Mouse (Mus musculus): ENCODE measurements at regions not wholly inside any gene's neighbourhood (a gene's known extent, or its start where the extent isn't known, plus 50 kb on each side); places are given as distances from the start of the nearest gene placed in this dataset.
A peak's percentile ranks its signal among the peaks of the same experiment; 100 is the strongest.
"Not testable (repeated sequence)": the region's sequence is repeated elsewhere in the genome, so short reads cannot be mapped to it uniquely, and the experiment has no call there.

GRCm38 (mm10) chr11:12540333-12540870 lies 75.6 kb upstream of the Cobl start:
- H3K4me1 ChIP-seq (ENCODE audit: control insufficient read depth, insufficient read depth, low read length) = no peaks in the 10 kb centered on the region
- H3K4me3 ChIP-seq (ENCODE audit: low read length) = no peak overlapping the region
- H3K27me3 ChIP-seq (ENCODE audit: control insufficient read depth, insufficient read depth, low read length) = no peaks in the 10 kb centered on the region
- no peaks in the 10 kb centered on the region for H3K9me3 ChIP-seq (ENCODE audit: control insufficient read depth, low read length)
- no peaks in the 10 kb centered on the region for H3K36me3 ChIP-seq (ENCODE audit: control insufficient read depth, insufficient read depth, low read length)
- no peak overlapping the region for H3K9ac ChIP-seq (ENCODE audit: low read depth, low read length)
- no peak overlapping the region for H3K27ac ChIP-seq (ENCODE audit: low read depth, low read length)
- no peak overlapping the region for H3K4me2 ChIP-seq (replicated peaks; ENCODE audit: low read depth, low read length)
- ATAC-seq (ENCODE audit: low FRiP score, low TSS enrichment) = peak; percentile 55
- WGBS = 64% methylated on average over 5 of the region's 5 CpGs

DNA sequence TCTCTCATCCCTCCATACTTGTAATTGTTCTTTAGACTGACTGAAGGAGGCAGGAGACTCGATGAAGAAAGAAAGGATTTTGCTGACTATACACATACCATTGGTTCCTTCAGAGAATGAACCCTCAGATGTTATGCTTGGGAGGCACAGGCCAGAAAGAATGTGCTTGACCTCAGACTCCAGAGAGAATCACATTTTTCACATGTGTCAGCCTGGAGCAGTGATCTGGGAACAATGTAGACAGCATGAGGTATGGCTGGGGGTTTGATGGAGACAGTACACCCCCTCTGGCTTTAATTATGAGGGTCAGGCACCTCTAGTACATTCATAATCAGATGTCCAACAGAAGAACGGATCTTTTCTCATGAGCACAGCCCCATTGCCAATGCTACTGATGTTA lies 70.3 kb upstream of the Cobl start:
- H3K4me3 ChIP-seq (ENCODE audit: low read length) = no peak overlapping the region
- H3K27me3 ChIP-seq (ENCODE audit: control insufficient read depth, insufficient read depth, low read length) = no peaks in the 10 kb centered on the region
- H3K9me3 ChIP-seq (ENCODE audit: control insufficient read depth, low read length) = no peaks in the 10 kb centered on the region
- no peak overlapping the region for H3K27ac ChIP-seq (ENCODE audit: low read depth, low read length)
- no peaks in the 10 kb centered on the region for H3K36me3 ChIP-seq (ENCODE audit: control insufficient read depth, insufficient read depth, low read length)
- no peak overlapping the region for H3K4me2 ChIP-seq (replicated peaks; ENCODE audit: low read depth, low read length)
- 18% methylated on average over 2 of the region's 2 CpGs for WGBS
- 0 out of 2 replicates have a peak, but pooled peaks cover 5% of the 10 kb centered on the region for H3K4me1 ChIP-seq (ENCODE audit: control insufficient read depth, insufficient read depth, low read length)
- peak; percentile 36; the same call in 1 of the 2 replicates for ATAC-seq (ENCODE audit: low FRiP score, low TSS enrichment)
- no peak overlapping the region for H3K9ac ChIP-seq (ENCODE audit: low read depth, low read length)

DNA sequence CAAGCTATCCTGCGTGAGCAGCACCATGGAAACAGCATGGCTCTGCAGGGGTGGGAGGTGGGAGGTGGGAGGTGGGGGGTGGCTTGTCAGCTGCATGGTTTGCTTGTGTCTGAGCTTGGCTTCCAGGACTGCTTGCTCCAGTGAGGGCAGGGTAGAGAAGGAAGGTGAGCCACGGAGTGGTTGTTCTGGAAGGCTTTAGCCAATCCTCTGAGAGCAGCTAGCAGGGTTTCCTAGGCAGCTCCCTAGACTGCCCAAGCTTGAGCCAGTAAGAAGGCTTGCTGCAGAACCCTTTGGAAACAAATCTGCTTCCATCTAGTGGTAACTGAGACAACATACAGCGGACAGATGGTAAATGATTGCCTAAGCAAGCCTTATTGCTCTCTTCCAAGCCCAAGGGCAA lies 67.5 kb upstream of the Cobl start:
- H3K9me3 ChIP-seq (ENCODE audit: control insufficient read depth, low read length) = no peaks in the 10 kb centered on the region
- WGBS = 9% methylated on average over 3 of the region's 3 CpGs
- H3K9ac ChIP-seq (ENCODE audit: low read depth, low read length) = no peak overlapping the region
- H3K4me2 ChIP-seq (replicated peaks; ENCODE audit: low read depth, low read length) = no peak overlapping the region
- 0 out of 2 replicates have a peak, but pooled peaks cover 5% of the 10 kb centered on the region for H3K4me1 ChIP-seq (ENCODE audit: control insufficient read depth, insufficient read depth, low read length)
- no peaks in the 10 kb centered on the region for H3K36me3 ChIP-seq (ENCODE audit: control insufficient read depth, insufficient read depth, low read length)
- H3K4me3 ChIP-seq (ENCODE audit: low read length) = no peak overlapping the region
- H3K27ac ChIP-seq (ENCODE audit: low read depth, low read length) = no peak overlapping the region
- ATAC-seq (ENCODE audit: low FRiP score, low TSS enrichment) = peak; percentile 99
- no peaks in the 10 kb centered on the region for H3K27me3 ChIP-seq (ENCODE audit: control insufficient read depth, insufficient read depth, low read length)

GRCm38 (mm10) chr11:12522063-12522462 lies 57.3 kb upstream of the Cobl start:
- ATAC-seq (ENCODE audit: low FRiP score, low TSS enrichment); H3K4me2 ChIP-seq (replicated peaks; ENCODE audit: low read depth, low read length); H3K4me1 ChIP-seq (ENCODE audit: control insufficient read depth, insufficient read depth, low read length); H3K9me3 ChIP-seq (ENCODE audit: control insufficient read depth, low read length); H3K4me3 ChIP-seq (ENCODE audit: low read length); H3K27me3 ChIP-seq (ENCODE audit: control insufficient read depth, insufficient read depth, low read length); H3K27ac ChIP-seq (ENCODE audit: low read depth, low read length); H3K9ac ChIP-seq (ENCODE audit: low read depth, low read length); H3K36me3 ChIP-seq (ENCODE audit: control insufficient read depth, insufficient read depth, low read length): not testable (repeated sequence)
- whole genome bisulfite sequencing = 79% methylated on average over 2 of the region's 2 CpGs

- Histone ChIP-seq H3K27ac (ENCODE audit: low read depth, low read length) (no peak overlapping the region), H3K4me1 (ENCODE audit: control insufficient read depth, insufficient read depth, low read length) (no peaks in the 10 kb centered on the region)
- WGBS = 57% methylated on average over 3 of the region's 3 CpGs
Observed at GRCm38 (mm10) chr11:12521286-12521685, 56.5 kb upstream of the Cobl start.

GRCm38 (mm10) chr11:12516374-12516773 lies 51.6 kb upstream of the Cobl start:
- no peak overlapping the region for H3K4me3 ChIP-seq (ENCODE audit: low read length)
- no peaks in the 10 kb centered on the region for H3K9me3 ChIP-seq (ENCODE audit: control insufficient read depth, low read length)
- no peak for ATAC-seq (ENCODE audit: low FRiP score, low TSS enrichment)
- H3K9ac ChIP-seq (ENCODE audit: low read depth, low read length) = no peak overlapping the region
- no peak overlapping the region for H3K4me2 ChIP-seq (replicated peaks; ENCODE audit: low read depth, low read length)
- H3K4me1 ChIP-seq (ENCODE audit: control insufficient read depth, insufficient read depth, low read length) = no peaks in the 10 kb centered on the region
- H3K27ac ChIP-seq (ENCODE audit: low read depth, low read length) = no peak overlapping the region
- H3K36me3 ChIP-seq (ENCODE audit: control insufficient read depth, insufficient read depth, low read length) = no peaks in the 10 kb centered on the region
- WGBS = 95% methylated on average over 2 of the region's 2 CpGs
- no peaks in the 10 kb centered on the region for H3K27me3 ChIP-seq (ENCODE audit: control insufficient read depth, insufficient read depth, low read length)

More at GRCm38 (mm10) chr11:12521286-12521685, 56.5 kb upstream of the Cobl start:
- H3K36me3 ChIP-seq (ENCODE audit: control insufficient read depth, insufficient read depth, low read length) = no peaks in the 10 kb centered on the region
- H3K9ac ChIP-seq (ENCODE audit: low read depth, low read length) = no peak overlapping the region
- H3K9me3 ChIP-seq (ENCODE audit: control insufficient read depth, low read length) = no peaks in the 10 kb centered on the region
- no peak overlapping the region for H3K4me2 ChIP-seq (replicated peaks; ENCODE audit: low read depth, low read length)
- H3K27me3 ChIP-seq (ENCODE audit: control insufficient read depth, insufficient read depth, low read length) = no peaks in the 10 kb centered on the region
- no peak overlapping the region for H3K4me3 ChIP-seq (ENCODE audit: low read length)
- ATAC-seq (ENCODE audit: low FRiP score, low TSS enrichment) = no peak
